Mouse (Mus musculus): Measurements from ENCODE around the gene Nhlrc1.

GRCm38 (mm10) chr13:47040061-47040460 lies 25.4 kb upstream of the Nhlrc1 start:
- TF ChIP-seq CTCF (IDR thresholded peaks at IDR 0.05; ENCODE audit: borderline replicate concordance, insufficient read depth, low read length) (no peak), POLR2A (IDR thresholded peaks at IDR 0.05; ENCODE audit: low read depth, low read length) (no peak)
